Comparison of ENCODE assay signal across 26 mouse cellular contexts in genomic region chr6:58900536-58900935, GRCm38 (mm10). TPM values are rescaled to one million over a fixed set of nuclear protein-coding genes. Genes with fewer than 3 reads are reported as not detected.
"Had no signal": no experiment of that assay in that cellular context is flagged by ENCODE, and none has a peak within 500 bp of the region (broad histone marks: within the 10 kb centered on the region; RNA-seq: fewer than 3 reads in every experiment).

No protein-coding gene starts in this region.

- H3K4me3 ChIP-seq: gastrocnemius, adult 2 months; heart, embryonic 10.5 days; heart, embryonic 12.5 days; hindbrain, embryonic 10.5 days; hindbrain, embryonic 12.5 days; intestine, embryonic 15.5 days; layer of hippocampus, adult 2 months; left cerebral cortex, adult 2 months; limb, embryonic 13.5 days; limb, embryonic 15.5 days had no signal

- H3K9ac ChIP-seq: heart, embryonic 12.5 days; hindbrain, embryonic 12.5 days; hindbrain, embryonic 14.5 days; intestine, embryonic 15.5 days; limb, embryonic 13.5 days; limb, embryonic 15.5 days had no signal

- ATAC-seq: hindbrain, embryonic 16.5 days; inflammation-experienced regulatory T-cells, adult 6 months; intestine, embryonic 15.5 days; intestine, postnatal 0 days had no signal

- H3K4me1 ChIP-seq: heart, embryonic 10.5 days; heart, embryonic 12.5 days; intestine, embryonic 15.5 days had no signal

- DNase-seq: gastrocnemius, adult 2 months; gastrocnemius, postnatal 10 days; gastrocnemius, postnatal 25 days; heart, adult 18-20 months; heart, postnatal 10 days; heart, postnatal 4 days; kidney, adult 18-20 months; kidney, adult 8-10 months; kidney, postnatal 10 days; kidney, postnatal 25 days; kidney, postnatal 4 days; left cerebral cortex, postnatal 4 days had no signal

- H3K27ac ChIP-seq: gastrocnemius, adult 2 months; heart, embryonic 10.5 days; hindbrain, embryonic 10.5 days; hindbrain, embryonic 12.5 days; hindbrain, embryonic 14.5 days; intestine, embryonic 15.5 days; layer of hippocampus, adult 2 months; left cerebral cortex, adult 2 months; limb, embryonic 13.5 days; limb, embryonic 15.5 days had no signal

- H3K4me2 ChIP-seq: heart, embryonic 12.5 days; hindbrain, embryonic 12.5 days; hindbrain, embryonic 14.5 days; intestine, embryonic 15.5 days; limb, embryonic 13.5 days; limb, embryonic 15.5 days had no signal

- H3K27me3 ChIP-seq: heart, embryonic 12.5 days; hindbrain, embryonic 12.5 days; intestine, embryonic 15.5 days; limb, embryonic 13.5 days; limb, embryonic 15.5 days had no signal

- H3K36me3 ChIP-seq: hindbrain, embryonic 10.5 days; hindbrain, embryonic 12.5 days; intestine, embryonic 15.5 days; limb, embryonic 13.5 days had no signal

- H3K9me3 ChIP-seq: heart, embryonic 10.5 days; heart, embryonic 12.5 days; hindbrain, embryonic 10.5 days; hindbrain, embryonic 12.5 days; intestine, embryonic 15.5 days; limb, embryonic 13.5 days; limb, embryonic 15.5 days had no signal

RNA-seq across cellular contexts. Expression of gene Nap1l5, which starts 6.3 kb away (rescaled TPM):
- total RNA-seq: granulocyte monocyte progenitor cell, adult 5-6 weeks had no signal
